Mouse (Mus musculus): ENCODE measurements at regions not wholly inside any gene's neighbourhood (a gene's known extent, or its start where the extent isn't known, plus 50 kb on each side); places are given as distances from the start of the nearest gene placed in this dataset.

GRCm38 (mm10) chr9:87529908-87530307 is 201.2 kb downstream of the Tbx18 start:
- no peak for DNase-seq
- Histone ChIP-seq H3K4me3 (replicated peaks; ENCODE audit: insufficient read depth, low read depth, low read length) (no peak overlapping the region), H3K27ac (ENCODE audit: insufficient read depth, low read length) (no peak overlapping the region), H3K4me1 (ENCODE audit: control insufficient read depth, insufficient read depth, low read length) (no peaks in the 10 kb centered on the region), H3K27me3 (ENCODE audit: control insufficient read depth, insufficient read depth, low read length) (no peaks in the 10 kb centered on the region)
- WGBS: 91% methylated on average over 2 of the region's 2 CpGs
- TF ChIP-seq POLR2A (IDR thresholded peaks at IDR 0.05; ENCODE audit: borderline replicate concordance, insufficient read depth, low read length) (no peak), CTCF (IDR thresholded peaks at IDR 0.05; ENCODE audit: borderline replicate concordance, insufficient read depth, low read depth, low read length) (no peak)

- no peak for TF ChIP-seq POLR2A (IDR thresholded peaks at IDR 0.05; ENCODE audit: borderline replicate concordance, insufficient read depth, low read length)
- WGBS: 79% methylated on average over 5 of the region's 5 CpGs
- Histone ChIP-seq H3K27ac (ENCODE audit: insufficient read depth, low read length) (no peak overlapping the region), H3K27me3 (ENCODE audit: control insufficient read depth, insufficient read depth, low read length) (no peaks in the 10 kb centered on the region), H3K4me1 (ENCODE audit: control insufficient read depth, insufficient read depth, low read length) (no peaks in the 10 kb centered on the region), H3K4me3 (replicated peaks; ENCODE audit: insufficient read depth, low read depth, low read length) (no peak overlapping the region)
- DNase-seq: no peak
Measured at GRCm38 (mm10) chr9:87524890-87525684, 206.0 kb downstream of the Tbx18 start.

- no peak for DNase-seq
- H3K4me3 ChIP-seq (replicated peaks; ENCODE audit: insufficient read depth, low read depth, low read length): no peak overlapping the region
- WGBS: 71% methylated on average over 4 of the region's 4 CpGs
- no peak overlapping the region for H3K27ac ChIP-seq (ENCODE audit: insufficient read depth, low read length)
- no peaks in the 10 kb centered on the region for H3K4me1 ChIP-seq (ENCODE audit: control insufficient read depth, insufficient read depth, low read length)
- no peaks in the 10 kb centered on the region for H3K27me3 ChIP-seq (ENCODE audit: control insufficient read depth, insufficient read depth, low read length)
- TF ChIP-seq POLR2A (IDR thresholded peaks at IDR 0.05; ENCODE audit: borderline replicate concordance, insufficient read depth, low read length) (no peak), CTCF (IDR thresholded peaks at IDR 0.05; ENCODE audit: borderline replicate concordance, insufficient read depth, low read depth, low read length) (no peak)
Measured at GRCm38 (mm10) chr9:87510683-87511082, 220.4 kb downstream of the Tbx18 start.

GRCm38 (mm10) chr9:87504673-87505385 is 226.2 kb downstream of the Tbx18 start:
- DNase-seq: no peak
- no peak overlapping the region for H3K4me3 ChIP-seq (replicated peaks; ENCODE audit: insufficient read depth, low read depth, low read length)
- WGBS: 16% methylated on average over 10 of the region's 10 CpGs
- H3K27me3 ChIP-seq (ENCODE audit: control insufficient read depth, insufficient read depth, low read length): no peaks in the 10 kb centered on the region
- no peaks in the 10 kb centered on the region for H3K4me1 ChIP-seq (ENCODE audit: control insufficient read depth, insufficient read depth, low read length)
- no peak overlapping the region for H3K27ac ChIP-seq (ENCODE audit: insufficient read depth, low read length)
- TF ChIP-seq CTCF (IDR thresholded peaks at IDR 0.05; ENCODE audit: borderline replicate concordance, insufficient read depth, low read depth, low read length) (no peak), POLR2A (IDR thresholded peaks at IDR 0.05; ENCODE audit: borderline replicate concordance, insufficient read depth, low read length) (no peak)

GRCm38 (mm10) chr9:87464141-87464540 is 208.8 kb upstream of the Cep162 start:
- no peak for DNase-seq
- H3K4me1 ChIP-seq (ENCODE audit: control insufficient read depth, insufficient read depth, low read length): no peaks in the 10 kb centered on the region
- TF ChIP-seq POLR2A (IDR thresholded peaks at IDR 0.05; ENCODE audit: borderline replicate concordance, insufficient read depth, low read length): no peak
- WGBS: 68% methylated on average over 3 of the region's 3 CpGs
- H3K4me3 ChIP-seq (replicated peaks; ENCODE audit: insufficient read depth, low read depth, low read length): no peak overlapping the region
- no peaks in the 10 kb centered on the region for H3K27me3 ChIP-seq (ENCODE audit: control insufficient read depth, insufficient read depth, low read length)
- H3K27ac ChIP-seq (ENCODE audit: insufficient read depth, low read length): no peak overlapping the region

GRCm38 (mm10) chr9:87453261-87453660 is 197.9 kb upstream of the Cep162 start:
- 82% methylated on average over 2 of the region's 2 CpGs for WGBS
- Histone ChIP-seq H3K27me3 (ENCODE audit: control insufficient read depth, insufficient read depth, low read length) (no peaks in the 10 kb centered on the region), H3K27ac (ENCODE audit: insufficient read depth, low read length) (no peak overlapping the region), H3K4me3 (replicated peaks; ENCODE audit: insufficient read depth, low read depth, low read length) (no peak overlapping the region), H3K4me1 (ENCODE audit: control insufficient read depth, insufficient read depth, low read length) (no peaks in the 10 kb centered on the region)
- TF ChIP-seq CTCF (IDR thresholded peaks at IDR 0.05; ENCODE audit: borderline replicate concordance, insufficient read depth, low read depth, low read length) (no peak), POLR2A (IDR thresholded peaks at IDR 0.05; ENCODE audit: borderline replicate concordance, insufficient read depth, low read length) (no peak)
- DNase-seq: no peak

GRCm38 (mm10) chr9:87452571-87452970 is 197.2 kb upstream of the Cep162 start:
- no peak for TF ChIP-seq POLR2A (IDR thresholded peaks at IDR 0.05; ENCODE audit: borderline replicate concordance, insufficient read depth, low read length)
- no peak for TF ChIP-seq CTCF (IDR thresholded peaks at IDR 0.05; ENCODE audit: borderline replicate concordance, insufficient read depth, low read depth, low read length)
- no peaks in the 10 kb centered on the region for H3K4me1 ChIP-seq (ENCODE audit: control insufficient read depth, insufficient read depth, low read length)
- H3K27me3 ChIP-seq (ENCODE audit: control insufficient read depth, insufficient read depth, low read length): no peaks in the 10 kb centered on the region
- WGBS: 80% methylated on average over 2 of the region's 2 CpGs
- no peak overlapping the region for H3K27ac ChIP-seq (ENCODE audit: insufficient read depth, low read length)
- no peak for DNase-seq
- H3K4me3 ChIP-seq (replicated peaks; ENCODE audit: insufficient read depth, low read depth, low read length): no peak overlapping the region

All from cerebellum, adult 2 months (tissue).